Mouse (Mus musculus): ENCODE measurements around the gene G430095P16Rik.

The G430095P16Rik gene

DNA sequence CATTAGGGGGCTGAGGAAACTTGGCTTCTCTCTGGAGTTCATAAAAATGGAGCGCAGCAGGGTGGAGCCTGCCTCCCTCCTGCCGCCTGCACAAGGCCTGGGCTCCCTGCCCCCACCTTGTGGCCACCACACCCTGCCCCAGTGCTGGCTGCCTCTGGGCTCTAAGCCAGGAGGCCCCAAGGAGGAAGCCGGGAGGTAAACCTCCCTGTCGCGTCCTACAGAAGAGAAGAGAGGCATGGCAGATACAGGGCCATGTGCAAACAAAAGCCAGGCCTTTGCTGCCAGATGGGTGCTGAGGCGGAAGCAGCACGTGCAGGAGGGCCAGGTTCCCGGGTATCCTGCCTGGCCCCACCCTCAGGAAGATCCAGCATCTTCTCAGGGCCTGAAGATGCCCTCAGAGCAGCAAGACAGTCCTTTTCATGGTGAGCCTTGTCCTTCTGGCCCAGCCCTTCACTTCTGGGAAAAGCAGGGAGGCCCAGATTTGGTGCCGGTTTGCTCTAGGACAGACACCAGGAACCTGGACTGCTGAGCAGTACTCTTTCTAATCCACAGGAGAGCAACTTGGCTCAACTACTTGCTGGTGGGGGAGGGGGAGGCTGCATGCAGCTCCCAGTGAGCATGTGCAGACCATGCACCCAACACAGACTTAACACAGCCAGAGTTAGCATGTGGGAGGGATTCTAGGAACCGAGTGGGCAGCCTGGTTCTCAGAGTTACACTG is at the start of gene G430095P16Rik:
G430095P16Rik (plus strand) TSS at position 158 of the 721 bp plus-strand sequence.
- DNase-seq = peak; percentile 46 to 71

DNA sequence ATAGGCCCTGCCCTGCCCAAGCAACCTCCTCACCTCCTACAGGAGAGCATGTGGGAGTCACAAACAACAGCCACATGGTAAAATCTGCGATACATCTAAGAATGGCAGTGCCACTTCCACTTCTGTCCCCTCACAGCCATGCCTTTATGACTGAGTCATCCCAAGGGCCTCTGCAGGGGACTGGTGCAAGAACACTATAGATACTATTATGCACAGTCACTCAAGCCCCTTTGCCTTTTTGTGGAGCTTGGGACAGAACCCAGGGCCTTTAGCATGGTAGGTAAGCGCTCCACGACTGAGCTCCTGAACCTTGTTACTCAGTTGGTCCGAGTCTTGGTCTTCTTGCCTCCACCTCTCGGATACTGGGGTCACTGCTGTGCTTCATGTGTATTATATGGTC is 45.5 kb upstream of the G430095P16Rik start:
- DNase-seq = no peak

DNA sequence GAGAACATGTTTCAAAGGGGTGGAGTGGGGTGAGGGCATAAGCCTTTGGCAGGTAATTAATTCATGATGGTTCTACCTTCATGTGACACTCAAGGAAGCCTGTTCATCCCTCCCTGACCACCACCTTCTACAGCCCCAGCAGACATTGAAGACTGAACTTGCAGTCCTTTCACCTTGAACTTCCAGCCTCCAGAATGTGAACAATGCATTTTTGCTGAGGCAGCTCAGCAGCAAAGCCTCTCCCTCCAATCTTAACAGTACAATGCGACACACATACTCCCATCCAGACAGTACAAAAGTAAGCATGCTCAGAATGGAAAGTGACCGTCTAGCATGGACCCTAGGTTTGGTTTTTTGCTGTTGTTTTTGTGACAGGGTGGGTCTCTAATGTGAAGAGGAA is 41.3 kb upstream of the G430095P16Rik start:
- DNase-seq = no peak

DNA sequence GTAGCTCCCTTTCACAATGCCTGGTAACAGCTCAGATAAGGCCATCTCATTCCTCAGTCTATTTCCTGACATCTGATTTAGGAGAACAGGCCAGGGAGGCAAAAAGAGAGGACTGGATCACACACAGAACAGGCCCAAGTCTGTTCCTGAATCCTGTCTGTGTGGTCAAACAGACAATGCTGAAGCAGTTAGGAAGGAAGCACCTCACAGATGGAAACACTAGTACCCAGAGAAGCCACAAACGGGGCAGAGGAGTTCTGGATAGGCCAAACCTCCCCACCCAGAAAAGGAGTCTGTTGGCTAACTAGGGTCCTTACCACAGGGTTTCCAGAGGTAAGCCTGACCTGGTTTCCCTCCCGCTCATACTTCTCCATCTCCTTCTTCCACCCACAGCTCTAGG is 40.5 kb upstream of the G430095P16Rik start:
- no peak for DNase-seq

DNA sequence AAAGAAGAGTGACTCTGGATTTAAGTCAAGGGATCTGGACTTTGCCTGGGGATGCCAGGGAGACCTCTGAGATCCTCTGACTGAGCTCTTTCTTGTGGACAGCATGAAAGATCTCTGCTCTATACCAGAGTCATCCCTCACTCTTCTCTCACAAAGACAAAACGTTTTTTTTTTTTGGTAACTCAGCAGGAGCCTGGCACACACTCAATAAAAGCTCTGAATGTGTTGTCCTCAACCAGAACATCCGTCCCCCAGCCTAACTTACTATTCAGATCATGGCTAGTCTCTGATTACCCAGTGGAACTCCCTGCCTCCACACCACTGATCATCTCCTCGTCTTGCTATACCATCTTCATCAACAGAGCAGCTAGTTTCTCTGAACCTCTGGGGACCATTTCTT is 38.3 kb upstream of the G430095P16Rik start:
- DNase-seq = no peak

DNA sequence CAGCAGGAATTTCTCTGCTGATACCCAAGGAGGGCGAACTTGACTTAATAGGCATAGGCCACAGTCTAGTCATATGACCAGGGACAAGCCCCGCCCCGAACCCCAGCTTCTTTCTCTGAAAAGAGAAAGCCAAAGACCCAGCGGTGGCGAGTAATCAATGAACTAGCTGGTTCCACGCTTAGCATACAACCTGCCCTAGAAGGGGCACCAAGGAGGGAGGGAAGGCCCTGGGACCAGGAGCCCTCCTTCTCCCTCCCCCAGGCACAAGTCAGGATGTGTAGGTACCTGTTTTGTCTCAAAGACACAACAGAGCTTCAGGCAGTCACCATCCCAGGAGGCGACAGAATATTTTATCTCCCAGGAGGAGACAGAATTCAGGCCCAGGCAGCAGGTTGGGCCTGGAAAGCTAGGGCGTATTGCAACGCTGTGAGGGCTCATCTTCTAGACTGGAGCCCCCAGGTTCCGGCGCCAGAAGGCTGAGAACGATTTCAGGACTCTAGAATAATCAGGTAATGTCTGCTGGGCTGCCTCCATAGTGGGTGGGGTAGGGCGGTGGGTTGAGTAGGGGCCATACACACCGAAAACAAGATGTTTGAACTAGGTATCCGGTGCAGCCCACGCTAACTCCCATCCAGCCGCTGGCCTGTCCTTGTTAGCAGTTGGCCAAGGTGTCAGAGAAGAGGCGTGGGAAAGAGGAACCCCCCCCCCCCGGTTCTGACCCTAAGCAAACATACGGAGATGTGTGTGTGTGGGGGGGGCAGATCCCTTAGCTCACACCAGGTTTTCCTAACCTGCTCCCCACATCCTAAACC is 36.4 kb upstream of the G430095P16Rik start, which contains the start of gene Trmt1:
Trmt1 (plus strand) TSS at position 117 of the 812 bp plus-strand sequence.
- DNase-seq = peak; percentile 36 to 42

DNA sequence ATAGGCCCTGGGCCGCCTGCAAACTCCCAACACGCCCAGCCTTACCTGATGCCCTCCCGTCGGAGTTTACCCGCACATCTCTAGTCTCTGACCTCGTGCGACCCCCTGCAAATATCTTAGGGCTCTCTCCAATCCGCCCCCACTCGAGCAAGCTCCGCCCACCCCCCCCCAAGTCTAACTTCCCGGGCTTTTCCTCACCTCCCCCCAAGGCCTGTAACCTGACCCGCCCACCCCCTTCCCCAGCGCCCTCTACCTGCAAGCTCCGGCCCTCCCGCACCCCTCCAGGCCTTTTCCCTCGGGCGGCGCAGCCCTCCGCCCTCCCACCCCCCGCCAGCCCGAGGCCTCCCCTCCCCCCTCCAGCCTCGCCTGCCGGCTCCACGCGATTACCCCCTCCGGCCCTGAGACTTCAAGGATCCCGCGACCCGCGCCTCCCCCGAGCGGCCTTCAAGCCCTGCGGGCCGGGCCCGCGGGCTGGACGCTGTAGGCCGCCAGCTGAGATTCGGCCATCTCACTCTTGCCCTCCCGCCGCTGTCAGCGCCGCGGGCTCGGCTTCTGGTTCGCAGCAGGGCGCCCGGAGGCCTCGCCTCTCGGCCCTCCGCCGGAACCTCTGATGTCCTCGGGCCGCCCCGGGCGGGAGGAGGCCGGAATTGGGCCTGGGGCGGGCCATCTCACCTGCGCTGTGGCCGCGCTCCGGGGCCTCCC is 35.7 kb upstream of the G430095P16Rik start:
- peak; percentile 44 to 59 for DNase-seq

DNA sequence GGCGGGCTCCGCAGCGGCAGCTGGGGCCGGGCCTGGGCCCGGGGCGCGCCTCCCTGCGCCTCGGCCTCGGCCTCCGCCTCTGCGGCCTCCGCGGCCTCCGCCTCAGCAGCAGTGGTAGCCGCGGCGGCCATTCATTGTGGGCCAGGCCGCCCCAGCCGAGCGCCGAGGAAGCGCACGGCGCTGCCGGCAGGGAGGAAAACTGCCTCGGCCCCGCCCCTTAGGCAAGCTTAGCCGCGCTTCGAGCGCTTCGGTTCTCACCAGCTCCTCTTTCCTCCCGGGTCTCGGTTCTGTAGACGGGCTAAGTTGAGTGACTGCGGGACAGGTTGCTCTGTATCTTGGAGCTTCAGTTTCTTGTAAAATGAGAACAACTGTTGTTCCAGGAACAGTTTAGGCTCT is 35.1 kb upstream of the G430095P16Rik start, which contains the start of gene Nacc1:
Nacc1 (minus strand) TSS at position 158 of the 396 bp plus-strand sequence.
- DNase-seq = peak; percentile 84 to 89

DNA sequence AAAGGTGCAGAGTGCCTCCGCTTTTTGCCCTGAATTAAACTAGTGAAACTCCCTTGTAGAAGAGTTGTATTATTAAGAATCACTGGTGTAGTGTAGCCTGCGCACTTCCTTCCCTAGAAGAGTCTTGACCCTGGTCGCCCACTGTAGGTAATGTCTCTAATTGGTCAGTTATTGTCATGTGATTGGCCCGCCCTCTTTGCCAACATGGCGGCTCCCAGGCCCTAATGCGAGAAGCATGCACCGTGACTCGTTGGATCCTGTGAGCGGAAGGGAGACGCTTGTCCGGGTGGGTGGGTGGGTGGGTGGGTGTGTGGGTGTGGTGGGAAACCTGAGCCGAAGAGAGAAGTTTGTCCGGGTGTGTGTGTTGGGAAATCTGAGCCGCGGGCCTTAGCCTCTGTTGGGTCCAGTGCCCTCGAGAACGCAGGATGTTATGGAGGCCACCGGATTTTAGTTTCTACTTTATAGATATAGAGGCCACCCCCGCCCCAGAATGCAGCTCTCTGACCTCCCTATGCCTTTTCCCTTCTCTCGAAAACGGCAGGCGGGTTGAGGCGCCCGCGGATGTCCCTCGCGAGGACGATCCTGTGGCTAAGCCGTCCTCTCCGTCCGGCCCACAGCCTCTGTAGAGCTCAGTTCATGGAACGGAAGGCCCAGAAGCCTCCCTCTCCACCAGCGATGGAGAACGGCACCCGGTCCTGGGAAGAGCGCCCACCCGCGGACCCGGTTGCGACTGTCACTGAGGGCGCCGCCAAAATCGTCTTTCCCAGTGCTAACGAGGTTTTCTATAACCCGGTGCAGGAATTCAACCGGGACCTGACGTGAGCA is 33.5 kb upstream of the G430095P16Rik start:
- DNase-seq = peak; percentile 80 to 82

DNA sequence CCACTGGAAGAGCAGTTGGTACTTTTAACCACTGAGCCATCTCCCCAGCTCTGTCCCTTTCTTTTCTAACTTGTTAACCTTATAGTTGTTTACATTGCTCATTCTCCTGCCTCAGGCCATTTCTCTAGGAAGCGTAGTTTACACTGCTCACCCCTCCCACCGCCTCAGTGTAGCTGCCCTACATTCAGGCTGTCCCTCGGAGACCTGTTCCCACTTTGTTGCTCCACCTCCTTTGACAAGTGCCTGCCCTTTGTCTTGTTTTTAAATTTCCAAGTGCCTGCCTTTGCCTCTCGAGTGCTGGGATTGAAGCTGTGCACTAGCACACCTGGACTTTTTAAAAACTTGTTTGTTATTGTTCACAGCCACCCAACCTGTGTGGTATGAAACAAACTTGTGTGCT is 29.5 kb upstream of the G430095P16Rik start:
- no peak for DNase-seq

DNA sequence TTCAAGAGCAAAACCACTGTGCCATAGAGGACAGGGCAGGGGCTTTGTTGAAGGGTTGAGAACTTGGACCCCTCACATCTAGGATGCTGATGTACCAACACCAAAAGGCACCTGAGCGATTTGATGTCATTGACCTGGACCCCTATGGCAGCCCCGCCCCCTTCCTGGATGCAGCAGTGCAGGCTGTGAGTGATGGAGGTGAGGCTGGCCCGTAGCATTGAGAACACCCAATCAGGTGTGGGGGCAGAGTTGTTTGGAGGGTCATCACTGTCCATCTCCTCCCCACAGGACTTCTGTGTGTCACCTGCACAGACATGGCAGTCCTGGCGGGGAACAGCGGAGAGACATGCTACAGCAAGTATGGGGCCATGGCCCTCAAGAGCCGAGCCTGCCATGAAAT is 27.7 kb upstream of the G430095P16Rik start:
- DNase-seq = no peak

DNA sequence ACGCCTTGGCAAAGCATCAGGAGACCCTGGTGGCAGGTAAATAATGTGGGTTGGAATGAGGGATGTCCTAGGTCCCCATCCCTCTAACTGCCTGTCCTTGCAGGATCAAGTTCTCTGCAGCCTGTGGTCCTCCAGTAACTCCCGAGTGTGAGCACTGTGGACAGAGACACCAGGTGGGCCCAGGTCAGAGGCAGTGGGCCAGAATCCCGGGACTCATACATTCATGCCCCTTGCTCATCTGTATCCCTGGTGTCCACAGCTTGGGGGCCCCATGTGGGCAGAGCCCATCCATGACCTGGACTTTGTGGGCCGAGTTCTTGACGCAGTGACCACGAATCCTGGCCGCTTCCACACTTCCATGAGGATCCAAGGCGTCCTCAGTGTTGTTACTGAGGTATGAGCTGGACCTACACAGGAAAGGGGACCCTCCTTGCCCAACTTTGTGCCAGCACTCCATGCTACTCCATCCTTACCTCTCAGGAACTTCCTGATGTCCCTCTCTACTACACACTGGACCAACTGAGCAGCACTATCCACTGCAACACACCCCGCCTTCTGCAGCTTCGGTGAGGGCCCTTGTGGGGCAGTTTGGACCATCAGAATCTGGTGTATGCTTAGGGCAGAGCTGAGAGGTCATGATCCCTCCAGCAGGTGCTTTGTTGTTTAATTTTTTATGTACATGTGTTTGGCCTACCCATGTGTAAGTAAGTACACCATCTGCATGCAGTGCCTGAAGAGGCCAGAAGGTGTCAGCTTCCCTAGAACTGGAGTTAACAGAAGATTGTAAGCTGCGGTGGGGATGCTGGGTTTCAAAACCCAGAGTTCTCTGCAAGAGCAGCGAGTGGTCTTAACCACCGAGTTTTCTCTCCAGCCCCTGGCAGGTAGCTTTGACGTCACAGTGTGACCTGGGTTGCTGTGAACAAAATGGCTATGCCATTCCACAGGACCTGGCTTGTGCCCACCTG is 25.4 kb upstream of the G430095P16Rik start:
- DNase-seq = peak; percentile 56 to 59

DNA sequence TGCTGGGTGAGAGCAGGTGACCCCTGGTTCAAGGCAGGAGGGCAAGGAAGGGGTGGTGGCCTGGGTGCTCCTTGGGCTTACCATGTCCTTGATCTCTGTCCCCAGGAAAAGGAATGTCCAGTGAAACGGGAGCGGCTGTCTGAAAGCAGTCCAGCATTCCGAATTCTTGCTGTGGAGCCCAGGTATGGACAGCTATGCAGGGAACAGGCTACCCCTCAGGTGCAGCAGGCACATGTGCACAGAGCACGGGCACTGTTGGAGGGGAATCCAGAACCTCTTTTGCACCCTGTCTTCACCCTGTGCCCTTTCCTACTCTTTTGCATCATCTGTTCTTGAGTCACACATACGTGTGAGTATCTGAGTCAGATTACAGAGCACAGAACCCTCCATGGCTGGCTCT is 24.5 kb upstream of the G430095P16Rik start:
- DNase-seq = no peak

DNA sequence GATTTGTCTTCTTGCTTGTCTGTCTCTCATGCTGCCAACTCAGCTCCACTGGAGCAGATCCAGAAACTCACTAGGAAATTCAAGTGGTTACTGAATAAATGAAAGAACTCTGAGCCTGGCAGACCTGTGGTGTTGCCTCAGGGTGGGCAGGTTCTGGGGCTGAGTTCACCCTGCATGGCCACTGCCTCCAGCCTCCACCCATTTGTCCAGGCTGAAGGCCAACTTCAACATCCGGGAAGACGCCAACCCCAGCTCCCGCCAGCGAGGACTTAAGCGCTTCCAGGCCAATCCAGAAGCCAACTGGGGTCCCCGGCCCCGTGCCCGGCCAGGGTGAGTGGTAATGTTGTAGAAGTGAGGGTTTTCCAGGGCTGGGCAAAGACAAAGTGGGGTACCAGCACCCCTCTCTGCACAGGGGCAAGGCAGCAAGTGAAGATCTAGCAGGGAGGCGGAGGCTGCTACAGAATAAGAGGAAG is 23.8 kb upstream of the G430095P16Rik start:
- DNase-seq = peak in 1 of 2 experiments; percentile 24

DNA sequence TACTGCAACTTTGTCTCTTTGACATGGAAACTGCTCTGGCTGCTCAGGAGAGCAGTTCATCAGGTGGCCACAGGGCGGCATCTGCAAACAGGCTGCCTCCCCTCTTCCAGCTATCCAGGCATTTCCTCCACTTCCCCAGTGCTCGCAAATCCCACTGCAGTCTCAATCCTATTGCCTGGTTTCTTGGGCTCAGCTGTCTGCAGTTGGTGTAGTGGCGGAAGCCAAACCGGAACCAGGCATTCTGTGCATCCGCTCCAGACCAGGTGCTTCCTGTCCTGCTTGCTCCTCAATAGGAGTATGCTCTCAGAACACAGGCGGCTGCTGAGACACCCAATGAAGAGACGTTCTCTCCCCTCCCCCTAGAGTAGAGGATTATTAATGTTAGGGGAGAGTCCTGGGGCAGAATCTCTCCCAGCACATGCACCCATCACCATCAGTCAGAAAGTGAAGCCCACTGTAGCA is 22.9 kb upstream of the G430095P16Rik start:
- peak; percentile 72 to 78 for DNase-seq

DNA sequence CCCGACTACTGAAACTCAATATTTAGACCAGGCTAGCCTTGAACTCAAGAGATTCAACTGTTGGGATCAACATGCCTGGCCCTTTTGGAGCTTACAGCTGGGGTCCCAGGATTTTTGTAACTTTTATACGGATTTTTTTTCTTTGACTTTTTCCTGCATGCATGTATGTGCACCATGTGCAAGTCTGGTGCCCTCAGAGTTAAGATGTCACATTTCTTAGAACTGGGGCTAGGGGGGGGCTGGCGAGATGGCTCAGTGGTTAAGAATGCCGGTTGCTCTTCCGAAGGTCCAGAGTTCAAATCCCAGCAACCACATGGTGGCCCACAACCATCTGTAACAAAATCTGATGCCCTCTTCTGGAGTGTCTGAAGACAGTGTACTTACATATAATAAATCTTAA is 22.3 kb upstream of the G430095P16Rik start:
- DNase-seq = peak in 1 of 2 experiments; percentile 27

DNA sequence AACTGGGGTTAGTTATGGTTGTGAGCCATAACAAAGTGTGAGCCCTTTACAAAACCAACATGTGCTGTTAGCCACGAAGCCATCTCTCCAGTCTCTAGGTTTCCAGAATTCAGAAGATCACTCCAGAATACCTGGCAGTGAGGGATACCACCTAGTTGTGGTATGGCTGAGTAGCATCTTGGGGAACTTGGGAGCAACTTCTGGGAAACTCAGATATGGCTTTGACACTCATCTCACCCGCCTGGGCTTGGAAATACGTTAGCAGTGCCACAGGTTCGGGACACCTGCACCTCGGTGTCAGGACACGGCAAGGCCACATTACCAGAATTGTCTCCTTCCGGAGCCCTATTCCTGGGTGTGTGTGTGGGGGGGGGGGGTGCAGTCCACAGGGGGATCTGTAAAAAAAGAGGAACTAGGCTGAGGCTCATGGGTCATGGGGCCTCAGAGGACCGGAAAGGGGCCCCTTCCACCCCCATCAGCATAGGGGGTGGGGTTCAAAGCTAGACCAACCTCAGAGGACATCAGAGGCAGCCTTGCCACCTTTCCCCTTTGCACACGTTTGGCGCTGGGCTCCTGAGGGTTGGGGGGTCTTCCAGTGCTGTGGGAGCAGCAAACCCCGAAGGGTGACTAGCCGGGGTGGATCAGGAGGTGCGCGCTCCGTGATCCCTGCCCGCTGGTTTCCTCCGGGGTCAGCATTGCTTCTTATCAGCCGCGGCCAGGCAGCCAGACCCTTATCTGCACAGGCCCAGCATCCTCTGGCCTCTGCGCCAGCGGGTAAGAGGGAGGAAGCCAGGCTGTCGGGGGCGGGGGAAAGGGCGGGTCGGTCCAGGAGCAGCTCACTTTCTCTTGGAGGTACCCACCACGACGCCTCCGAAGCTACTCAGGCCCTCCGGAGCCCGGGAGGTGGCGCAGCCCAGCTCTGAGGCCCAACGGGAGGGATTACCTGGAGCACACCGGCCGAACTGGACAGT is 21.6 kb upstream of the G430095P16Rik start, which contains the start of gene Lyl1:
Lyl1 (plus strand) TSS at position 517 of the 971 bp plus-strand sequence.
- peak; percentile 45 to 55 for DNase-seq

DNA sequence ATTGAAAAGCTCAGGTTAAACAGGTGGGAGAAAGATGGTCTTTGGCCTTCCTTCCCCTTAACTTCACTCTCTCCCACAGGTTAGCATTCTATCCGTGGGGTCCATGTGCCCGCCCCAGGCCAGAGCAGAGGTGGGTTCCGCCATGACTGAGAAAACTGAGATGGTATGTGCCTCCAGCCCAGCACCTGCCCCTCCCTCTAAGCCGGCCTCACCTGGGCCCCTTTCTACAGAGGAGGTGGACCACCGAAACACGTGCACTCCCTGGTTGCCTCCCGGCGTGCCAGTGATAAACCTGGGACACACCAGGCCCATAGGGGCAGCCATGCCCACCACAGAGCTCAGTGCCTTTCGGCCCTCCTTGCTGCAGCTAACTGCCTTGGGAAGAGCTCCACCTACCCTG is 20.2 kb upstream of the G430095P16Rik start:
- DNase-seq = peak in 1 of 2 experiments; percentile 21

DNA sequence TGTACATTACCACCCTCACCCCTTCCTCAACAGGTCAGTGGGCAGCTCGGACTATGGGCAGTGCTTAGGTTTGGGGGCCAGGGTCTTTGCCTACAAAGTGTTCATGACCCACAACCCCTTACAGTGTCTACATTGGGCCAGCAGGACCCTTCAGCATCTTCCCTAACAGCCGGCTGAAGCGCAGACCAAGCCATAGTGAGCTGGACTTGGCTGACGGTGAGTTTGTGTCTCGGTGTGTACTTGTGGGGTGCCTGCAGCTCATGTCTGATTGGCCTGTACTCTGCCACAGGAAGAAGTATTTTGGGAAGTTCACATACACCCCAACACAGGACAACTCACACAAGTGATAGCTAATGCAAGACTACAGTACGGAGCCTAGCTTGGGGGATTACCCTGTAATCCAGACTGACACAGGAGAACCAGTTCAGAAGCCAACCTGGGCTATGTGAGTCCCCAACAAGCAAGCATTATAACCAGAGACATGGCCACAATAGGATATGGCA is 19.8 kb upstream of the G430095P16Rik start:
- DNase-seq = no peak

Measured in thymus, postnatal 36 days (tissue).